Mouse (Mus musculus) liver, embryonic 14.5 days (tissue): ENCODE results near the gene Chil1. TPM values are rescaled to one million over a fixed set of nuclear protein-coding genes. Genes with fewer than 3 reads are reported as not detected.

Source experiments
- ATAC-seq: fragments of 200-750 bp; cut with Nextera tagmentation; 2 replicates; pipeline ENCODE4 v1.8.0; 2017; ENCODE audit warnings: moderate number of reproducible peaks, mild to moderate bottlenecking, moderate library complexity; ENCODE audit not compliant: insufficient read depth
- DNase-seq, 3 experiments: peaks; one replicate each; pipeline ENCODE4 v3.0.0-alpha.2; 2012 to 2013; ENCODE audit warnings: low read depth in 3 of 3, low spot score in 3 of 3
- H3K27ac ChIP-seq: fragments of 300-500 bp; sonication (generic); 2 replicates; pipeline ENCODE4 v1.5.1; 2014; ENCODE audit warnings: moderate library complexity, mild to moderate bottlenecking, control low read depth, inconsistent platforms
- H3K27me3 ChIP-seq: fragments of 300-500 bp; sonication (generic); 2 replicates; pipeline ENCODE4 v1.6.1; 2014; ENCODE audit warnings: mild to moderate bottlenecking, low read length, moderate library complexity; ENCODE audit not compliant: control insufficient read depth, insufficient read depth
- H3K36me3 ChIP-seq: fragments of 300-500 bp; sonication (generic); replicated peaks from 2 replicates; pipeline ENCODE4 v1.6.1; 2014; ENCODE audit warnings: low read depth; ENCODE audit not compliant: control insufficient read depth, insufficient read depth
- H3K4me1 ChIP-seq, 2 experiments: fragments of 200-500 bp in 1 of 2; fragments of 300-500 bp in 1 of 2; sonication (generic) in 1 of 2; replicated peaks; 2 replicates each; pipeline ENCODE4 v1.6.1; 2012 to 2014; ENCODE audit warnings: antibody characterized with exemption in 1 of 2, inconsistent platforms in 1 of 2, low read length in 1 of 2; ENCODE audit not compliant: control insufficient read depth in 2 of 2, insufficient read depth in 2 of 2
- H3K4me2 ChIP-seq: fragments of 300-500 bp; sonication (generic); 2 replicates; pipeline ENCODE4 v1.6.1; 2014; ENCODE audit warnings: low read depth, mild to moderate bottlenecking, control low read depth, moderate library complexity
- H3K4me3 ChIP-seq, 2 experiments: fragments of 200-500 bp in 1 of 2; fragments of 300-500 bp in 1 of 2; sonication (generic) in 1 of 2; 2 replicates each; pipeline ENCODE4 v1.5.1; 2012 to 2014; ENCODE audit warnings: low read depth in 2 of 2, low read length in 2 of 2, mild to moderate bottlenecking in 2 of 2, control low read depth in 1 of 2, inconsistent platforms in 1 of 2, moderate library complexity in 1 of 2; ENCODE audit not compliant: insufficient read depth in 1 of 2
- H3K9ac ChIP-seq: fragments of 300-500 bp; sonication (generic); replicated peaks from 2 replicates; pipeline ENCODE4 v1.6.1; 2014; ENCODE audit warnings: mild to moderate bottlenecking, control low read depth, moderate library complexity
- H3K9me3 ChIP-seq: fragments of 300-500 bp; sonication (generic); 2 replicates; pipeline ENCODE4 v1.6.1; 2016; ENCODE audit warnings: low read length, mixed read lengths; ENCODE audit not compliant: control insufficient read depth
- CTCF ChIP-seq: IDR thresholded peaks from 2 replicates; pipeline ENCODE4 v1.5.1; 2016; ENCODE audit warnings: antibody characterized with exemption, low read depth, control low read depth
- EP300 ChIP-seq: IDR thresholded peaks from 2 replicates; pipeline ENCODE4 v1.6.1; 2016; ENCODE audit warnings: antibody characterized with exemption, low read depth
- WGBS: fragments of 180-500 bp; shearing (Covaris S2); extraction: QIAGEN DNeasy Blood & Tissue Kit; methylation state at CpG from one replicate; pipeline ENCODE4 v1.1.7; 2014; ENCODE audit not compliant: insufficient replicate concordance; 5-methylcytosine and 5-hydroxymethylcytosine counted together
- polyA plus RNA-seq, 2 experiments: library from polyadenylated mRNA; depleted of rRNA in 1 of 2; stranded (reverse) in 1 of 2; unstranded in 1 of 2; fragments of >200 nt; fragmentation: Nextera tagmentation in 1 of 2; extraction: Ambion mirVana in 1 of 2; gene quantifications; 2 replicates each; pipeline versions ENCODE4 v1.2.1 to v1.2.3; 2012 to 2014

Chil1 gene
- polyA plus RNA-seq, 2 experiments, result 1.3 to 3.7 TPM

DNA sequence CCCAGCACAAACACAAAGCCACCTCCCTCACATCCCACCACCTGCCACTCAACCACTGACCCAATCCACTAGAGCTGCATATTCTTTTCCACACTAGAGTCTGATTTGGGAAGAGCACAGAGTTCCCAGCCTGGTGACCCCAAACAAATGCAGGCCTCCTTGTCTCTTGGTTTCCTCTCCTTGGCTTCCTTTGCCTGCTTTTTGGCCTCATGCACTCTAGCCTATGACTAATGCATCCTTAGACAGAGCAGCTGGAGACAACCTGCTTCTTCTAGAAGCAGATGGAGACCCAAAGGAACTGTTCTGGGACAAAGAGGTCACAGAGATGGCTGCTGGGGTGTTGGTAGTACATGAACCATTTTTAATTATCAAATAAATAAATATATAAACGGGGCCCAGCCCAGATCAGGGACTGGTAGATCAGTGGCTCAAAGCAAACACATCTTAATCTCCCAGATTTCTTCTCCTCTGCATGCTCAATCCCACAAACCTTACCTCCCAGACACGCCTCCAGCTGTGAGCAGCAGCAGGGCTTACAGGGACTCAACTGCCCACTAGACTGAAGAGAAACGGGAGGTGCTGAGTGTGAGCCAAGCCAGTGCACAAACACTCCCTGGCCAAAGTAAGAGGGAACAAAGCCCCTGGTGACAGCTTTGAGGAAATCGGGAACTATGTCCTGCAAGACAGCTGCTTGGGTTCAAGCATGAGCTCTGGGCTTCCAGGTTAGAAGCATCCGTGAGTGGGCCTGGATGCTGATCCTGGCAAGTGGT is 48.0 kb downstream of the Chil1 start:
- Histone ChIP-seq H3K9ac (no peak overlapping the region), H3K4me3 (no peak overlapping the region), H3K4me1 (no peaks in the 10 kb centered on the region), H3K27ac (no peak overlapping the region), H3K27me3 (peaks cover 17% of the 10 kb centered on the region), H3K4me2 (no peak overlapping the region), H3K36me3 (no peaks in the 10 kb centered on the region), H3K9me3 (no peaks in the 10 kb centered on the region)
- WGBS, result 55% methylated on average over 5 of the region's 5 CpGs
- DNase-seq, result no peak
- no peak for ATAC-seq
- no peak for TF ChIP-seq EP300
- no peak for TF ChIP-seq CTCF

DNA sequence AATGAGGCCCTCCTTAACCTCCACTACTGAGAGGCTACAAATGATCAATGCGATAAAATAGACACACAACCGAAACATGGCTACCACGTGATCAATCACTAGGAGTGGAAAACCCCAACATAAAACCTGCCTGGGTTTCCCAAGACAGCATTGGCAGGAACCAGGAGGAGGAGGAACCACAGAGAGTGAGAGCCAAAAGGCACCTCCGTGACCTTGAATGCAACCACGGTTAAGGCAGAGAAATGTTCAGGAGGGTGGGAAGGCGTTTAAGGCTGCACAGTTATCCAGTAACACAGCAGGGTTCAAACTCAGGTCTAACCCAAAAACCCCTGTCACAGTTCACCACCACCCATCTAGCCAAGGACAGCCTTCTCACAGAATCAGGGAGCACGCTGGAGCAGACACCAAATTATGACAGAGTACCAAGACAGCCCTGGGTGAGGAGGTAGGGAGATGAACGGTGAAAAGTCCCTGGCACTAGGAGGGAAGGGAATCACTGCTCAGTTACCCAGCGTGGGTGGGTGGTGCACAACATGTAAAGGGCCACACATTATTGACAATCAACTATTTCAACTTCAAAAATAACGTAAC is 48.8 kb downstream of the Chil1 start:
- TF ChIP-seq CTCF, result no peak
- H3K9ac ChIP-seq, result no peak overlapping the region
- 70% methylated on average over 10 of the region's 10 CpGs for WGBS

GRCm38 (mm10) chr1:134231270-134231669 is 49.3 kb downstream of the Chil1 start:
- no peaks in the 10 kb centered on the region for H3K4me1 ChIP-seq
- H3K36me3 ChIP-seq, result no peaks in the 10 kb centered on the region
- DNase-seq (no peak), ATAC-seq (no peak)
- no peak overlapping the region for H3K27ac ChIP-seq
- H3K4me3 ChIP-seq, result no peak overlapping the region
- WGBS, result 63% methylated on average over 3 of the region's 3 CpGs
- H3K4me2 ChIP-seq, result no peak overlapping the region
- H3K9ac ChIP-seq, result no peak overlapping the region
- TF ChIP-seq EP300 (no peak), CTCF (no peak)
- no peaks in the 10 kb centered on the region for H3K9me3 ChIP-seq
- peaks cover 27% of the 10 kb centered on the region for H3K27me3 ChIP-seq

More for the DNA sequence above, 48.8 kb downstream of the Chil1 start:
- H3K4me3 ChIP-seq, result no peak overlapping the region
- no peaks in the 10 kb centered on the region for H3K4me1 ChIP-seq
- H3K9me3 ChIP-seq, result no peaks in the 10 kb centered on the region
- H3K4me2 ChIP-seq, result no peak overlapping the region
- no peak for ATAC-seq
- H3K27me3 ChIP-seq, result peaks cover 25% of the 10 kb centered on the region
- H3K27ac ChIP-seq, result no peak overlapping the region
- no peaks in the 10 kb centered on the region for H3K36me3 ChIP-seq
- DNase-seq, result no peak

GRCm38 (mm10) chr1:134231681-134232080 is 49.7 kb downstream of the Chil1 start:
- Histone ChIP-seq H3K27me3 (peaks cover 27% of the 10 kb centered on the region), H3K9me3 (no peaks in the 10 kb centered on the region), H3K36me3 (no peaks in the 10 kb centered on the region), H3K4me1 (no peaks in the 10 kb centered on the region), H3K4me3 (no peak overlapping the region), H3K27ac (no peak overlapping the region), H3K9ac (no peak overlapping the region), H3K4me2 (no peak overlapping the region)
- no peak for DNase-seq
- TF ChIP-seq CTCF (no peak), EP300 (no peak)
- no peak for ATAC-seq
- WGBS, result 12% methylated on average over 3 of the region's 3 CpGs

DNA sequence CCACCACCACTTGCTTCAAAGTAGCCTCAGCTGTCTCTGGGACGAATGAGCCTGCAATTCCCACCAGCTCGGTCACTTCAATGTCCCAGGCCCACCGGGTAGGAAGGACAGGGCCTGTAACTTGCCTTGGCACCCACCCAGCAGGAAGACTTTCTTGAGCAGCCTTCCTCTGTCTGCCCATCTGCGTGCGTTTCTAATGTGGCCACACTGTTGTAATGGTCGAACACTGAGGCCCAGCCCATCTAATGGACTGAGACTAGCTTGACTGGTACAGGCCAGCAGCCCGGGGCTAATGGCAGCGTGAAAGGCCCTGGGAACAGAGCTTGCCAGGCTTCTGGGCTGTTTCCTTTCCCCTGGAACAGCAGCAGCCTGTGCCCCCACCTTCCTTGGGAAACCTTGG is 50.4 kb downstream of the Chil1 start:
- 60% methylated on average over 8 of the region's 8 CpGs for WGBS
- no peak overlapping the region for H3K27ac ChIP-seq

More for the DNA sequence above, 50.4 kb downstream of the Chil1 start:
- Histone ChIP-seq H3K4me1 (0 out of 4 replicates have a peak, but pooled peaks cover 0 to 2% of the 10 kb centered on the region in 2 experiments), H3K36me3 (no peaks in the 10 kb centered on the region), H3K9me3 (no peaks in the 10 kb centered on the region), H3K27me3 (peaks cover 30% of the 10 kb centered on the region), H3K4me2 (no peak overlapping the region), H3K9ac (no peak overlapping the region), H3K4me3 (no peak overlapping the region)
- DNase-seq (no peak), ATAC-seq (no peak)
- TF ChIP-seq EP300 (no peak), CTCF (no peak)
